Mouse (Mus musculus): ENCODE results near the gene Adra2a. TPM values are rescaled to one million over a fixed set of nuclear protein-coding genes. Genes with fewer than 3 reads are reported as not detected.

Gene Adra2a
- polyA plus RNA-seq, 1 experiment from 2014 or later, result 4.1 TPM

DNA sequence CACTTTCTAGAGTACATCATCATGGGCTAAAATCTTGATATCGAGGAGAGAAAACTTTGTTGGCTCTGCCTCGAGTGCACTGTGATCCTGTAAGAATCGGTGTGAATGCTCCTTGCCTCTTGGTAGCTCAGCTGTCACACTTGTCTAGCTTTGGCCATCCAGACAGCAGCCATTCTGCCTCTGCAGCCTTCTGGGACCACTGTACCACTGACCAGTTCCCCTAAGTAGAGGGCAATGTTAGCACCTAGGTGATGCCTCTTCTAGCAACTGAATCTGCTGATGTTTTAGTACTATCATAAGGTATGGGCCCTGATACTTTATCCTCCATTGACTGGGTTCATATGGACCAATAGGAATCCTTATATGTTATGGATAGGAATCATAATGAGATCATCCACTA is 54.4 kb downstream of the Adra2a start:
- 93% methylated on average over 3 of the region's 3 CpGs for WGBS
- DNase-seq (no peak), ATAC-seq (ENCODE audit: low FRiP score, low TSS enrichment) (no peak)
- Histone ChIP-seq H3K9me3 (ENCODE audit: control insufficient read depth, low read length) (no peaks in the 10 kb centered on the region), H3K4me2 (ENCODE audit: low read length) (no peak overlapping the region), H3K27ac (replicated peaks; ENCODE audit: low read depth, low read length) (no peak overlapping the region), H3K4me3 (replicated peaks; ENCODE audit: low read depth, low read length) (no peak overlapping the region), H3K4me1 (ENCODE audit: control insufficient read depth, insufficient read depth, low read length) (0 out of 2 replicates have a peak, but pooled peaks cover 6% of the 10 kb centered on the region), H3K9ac (replicated peaks; ENCODE audit: low read length) (no peak overlapping the region), H3K27me3 (ENCODE audit: control insufficient read depth, insufficient read depth, low read length) (no peaks in the 10 kb centered on the region), H3K36me3 (ENCODE audit: control insufficient read depth, insufficient read depth, low read length) (no peaks in the 10 kb centered on the region)

Other genes with a start within 250 kb of the Adra2a start
- gene Pdcd4, start 151.9 kb upstream of the Adra2a start, polyA plus RNA-seq (2014; fragmentation: Nextera tagmentation; extraction: Ambion mirVana), result 73.9 and 74.2 TPM in 2 replicates
- gene Shoc2, start 99.8 kb upstream of the Adra2a start, polyA plus RNA-seq (2014; fragmentation: Nextera tagmentation; extraction: Ambion mirVana), result 59.9 and 76.7 TPM in 2 replicates
- gene Bbip1, start 99.5 kb upstream of the Adra2a start, polyA plus RNA-seq (2014; fragmentation: Nextera tagmentation; extraction: Ambion mirVana), result 134 and 163 TPM in 2 replicates

All from midbrain, embryonic 14.5 days (tissue).